Mouse (Mus musculus) erythroblast, adult 5-6 weeks (primary cell): Measurements from ENCODE around the gene Nat8f6. TPM values are rescaled to one million over a fixed set of nuclear protein-coding genes. Genes with fewer than 3 reads are reported as not detected.
"Not testable (repeated sequence)": the region's sequence is repeated elsewhere in the genome, so short reads cannot be mapped to it uniquely, and the experiment has no call there.

ENCODE experiments used
- ATAC-seq: replicated peaks from 2 replicates; pipeline ENCODE4 v1.8.0; 2016; ENCODE audit warnings: moderate number of reproducible peaks, mild to moderate bottlenecking, moderate TSS enrichment, inconsistent platforms; ENCODE audit not compliant: poor library complexity, low FRiP score, severe bottlenecking
- total RNA-seq, 2 experiments: library from RNA; stranded (forward) in 1 of 2; stranded (reverse) in 1 of 2; fragments of 150-400 nt in 1 of 2; fragments of 200-764, 138-1000 nt in 1 of 2; gene quantifications; 2 replicates each; pipeline versions ENCODE4 v1.2.3 to v1.2.4; 2015 to 2017; ENCODE audit warnings: low replicate concordance in 2 of 2

The Nat8f6 gene
- total RNA-seq, 2 experiments from 2014 or later: not detected

GRCm38 (mm10) chr6:85837307-85837706 lies 16.6 kb upstream of the Nat8f6 start:
- not testable (repeated sequence) for ATAC-seq

GRCm38 (mm10) chr6:85836827-85837226 lies 16.1 kb upstream of the Nat8f6 start:
- 0 out of 2 replicates have a peak, but pooled peaks have one; percentile 36 for ATAC-seq

- ATAC-seq: not testable (repeated sequence)
Measured at GRCm38 (mm10) chr6:85836098-85836497, 15.3 kb upstream of the Nat8f6 start.

GRCm38 (mm10) chr6:85835104-85835503 lies 14.3 kb upstream of the Nat8f6 start:
- not testable (repeated sequence) for ATAC-seq

GRCm38 (mm10) chr6:85834504-85835100 lies 13.8 kb upstream of the Nat8f6 start:
- ATAC-seq: not testable (repeated sequence)

GRCm38 (mm10) chr6:85831796-85832321 lies 11.1 kb upstream of the Nat8f6 start, which contains the start of gene Nat8:
Nat8 (minus strand) TSS chr6:85832082.
- no peak for ATAC-seq

GRCm38 (mm10) chr6:85829462-85829861 lies 8.7 kb upstream of the Nat8f6 start:
- ATAC-seq: no peak

- no peak for ATAC-seq
Measured at GRCm38 (mm10) chr6:85825886-85826285, 5.1 kb upstream of the Nat8f6 start.

- ATAC-seq: no peak
Measured at GRCm38 (mm10) chr6:85823382-85824090, 2.8 kb upstream of the Nat8f6 start.

GRCm38 (mm10) chr6:85822286-85822685 lies 1.5 kb upstream of the Nat8f6 start:
- ATAC-seq: no peak

- ATAC-seq: no peak
Measured at GRCm38 (mm10) chr6:85818338-85818737, 2.4 kb downstream of the Nat8f6 start.

- no peak for ATAC-seq
Measured at GRCm38 (mm10) chr6:85813339-85813738, 7.4 kb downstream of the Nat8f6 start.

GRCm38 (mm10) chr6:85810942-85811537 lies 9.7 kb downstream of the Nat8f6 start:
- ATAC-seq: not testable (repeated sequence)

GRCm38 (mm10) chr6:85810514-85810913 lies 10.2 kb downstream of the Nat8f6 start:
- not testable (repeated sequence) for ATAC-seq

- ATAC-seq: not testable (repeated sequence)
Measured at GRCm38 (mm10) chr6:85809784-85810183, 11.0 kb downstream of the Nat8f6 start.

- ATAC-seq: not testable (repeated sequence)
Measured at GRCm38 (mm10) chr6:85803180-85803579, 17.6 kb downstream of the Nat8f6 start.

- ATAC-seq: 0 out of 2 replicates have a peak, but pooled peaks have one; percentile 47
Measured at GRCm38 (mm10) chr6:85765532-85765931, 55.2 kb downstream of the Nat8f6 start, which contains the start of gene Nat8f3. Nat8f3 (minus strand) TSS chr6:85765754.

GRCm38 (mm10) chr6:85763127-85764070 lies 57.4 kb downstream of the Nat8f6 start:
- not testable (repeated sequence) for ATAC-seq

GRCm38 (mm10) chr6:85762678-85763077 lies 58.1 kb downstream of the Nat8f6 start:
- ATAC-seq: not testable (repeated sequence)
